Mouse (Mus musculus) liver, adult 2 months (tissue): ENCODE results near the gene Flt1.

ENCODE experiments used
- CTCF ChIP-seq: fragments of 200-500 bp; IDR thresholded peaks from 2 replicates; pipeline ENCODE4 v1.5.1; 2011; ENCODE audit warnings: low read depth, low read length, control low read depth
- POLR2A ChIP-seq: fragments of 200-500 bp; IDR thresholded peaks from 2 replicates; pipeline ENCODE4 v1.6.1; 2011; ENCODE audit warnings: low read length, control low read depth; ENCODE audit not compliant: insufficient read depth; ENCODE audit errors: extremely low read depth

- no peak for TF ChIP-seq CTCF
- TF ChIP-seq POLR2A, result no peak
Observed at GRCm38 (mm10) chr5:147634016-147634415, 91.8 kb downstream of the Flt1 start.
